Mouse (Mus musculus): ENCODE measurements around the gene Ccdc162. TPM values are rescaled to one million over a fixed set of nuclear protein-coding genes. Genes with fewer than 3 reads are reported as not detected.

Ccdc162 gene
- 4.6 and 5.1 TPM in 2 replicates for polyA plus RNA-seq (2012; rRNA removed)

- no peak for DNase-seq (ENCODE audit: low read depth)
These were observed at the start of gene Ccdc162 for GRCm38 (mm10) chr10:41716029-41716897. Ccdc162 (minus strand) TSS chr10:41716634.

- no peak for DNase-seq (ENCODE audit: low read depth)
These were observed 49.2 kb upstream of the Ccdc162 start for GRCm38 (mm10) chr10:41765586-41765985.

- DNase-seq (ENCODE audit: low read depth) = no peak
These were observed 47.4 kb upstream of the Ccdc162 start for GRCm38 (mm10) chr10:41763741-41764385.

DNA sequence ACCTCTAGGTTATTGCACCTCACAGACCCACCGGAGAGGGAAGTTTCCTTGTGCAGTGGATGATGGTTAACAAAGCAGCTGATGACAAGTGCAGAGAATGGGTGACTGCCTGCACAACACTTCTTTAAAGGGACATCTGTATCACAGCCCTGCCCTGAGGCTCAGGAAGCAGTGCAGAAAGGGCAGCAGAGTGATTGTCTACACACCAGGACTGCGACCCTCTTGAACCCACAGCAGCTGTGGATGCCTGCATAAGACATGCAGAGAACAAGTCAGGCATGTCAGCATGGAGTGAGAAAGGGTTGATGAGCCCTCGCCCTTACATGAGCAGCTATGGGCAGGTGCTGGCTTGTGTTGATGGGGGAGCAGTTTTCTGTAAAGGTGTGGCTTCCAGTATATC is 44.4 kb upstream of the Ccdc162 start:
- no peak for DNase-seq (ENCODE audit: low read depth)

DNA sequence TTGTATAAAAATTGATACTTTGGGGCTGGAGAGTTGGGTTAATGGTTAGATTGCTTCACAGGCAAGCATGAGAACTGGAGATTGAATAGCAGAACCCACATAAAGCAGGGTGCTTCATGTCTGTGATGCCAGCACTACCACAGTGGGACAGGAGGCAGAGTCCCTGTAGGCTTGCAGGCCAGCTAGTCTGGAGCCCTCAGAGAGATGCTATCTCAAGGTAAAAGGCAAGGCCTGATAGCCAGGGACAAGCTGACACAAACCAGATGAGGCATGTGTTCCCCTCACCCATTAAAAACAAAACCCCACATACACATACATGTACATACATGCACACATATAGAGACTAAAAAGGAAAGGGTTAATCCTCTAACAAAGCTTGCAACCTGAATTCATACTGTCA is 41.6 kb upstream of the Ccdc162 start:
- no peak for DNase-seq (ENCODE audit: low read depth)

DNA sequence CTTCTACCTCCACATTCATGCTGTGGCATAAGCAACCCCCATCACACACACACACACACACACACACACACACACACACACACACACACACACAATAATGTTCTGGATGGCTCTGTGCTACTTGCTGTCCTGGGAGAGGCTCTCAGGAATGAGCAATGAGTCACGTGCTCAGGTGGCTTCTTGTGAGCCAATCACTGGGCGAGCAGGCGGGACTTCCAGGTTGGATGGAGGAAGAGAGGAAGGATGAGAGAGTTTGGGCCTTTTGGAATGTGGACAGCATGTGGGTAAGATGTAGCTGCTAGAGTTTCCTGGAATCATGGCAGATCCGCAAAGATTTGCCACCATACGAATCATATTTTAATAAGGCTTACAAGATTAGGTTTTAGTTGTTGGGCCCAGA is 40.8 kb upstream of the Ccdc162 start:
- no peak for DNase-seq (ENCODE audit: low read depth)

GRCm38 (mm10) chr10:41751867-41752480 is 35.5 kb upstream of the Ccdc162 start:
- DNase-seq (ENCODE audit: low read depth) = no peak

GRCm38 (mm10) chr10:41749306-41749705 is 32.9 kb upstream of the Ccdc162 start:
- no peak for DNase-seq (ENCODE audit: low read depth)

DNA sequence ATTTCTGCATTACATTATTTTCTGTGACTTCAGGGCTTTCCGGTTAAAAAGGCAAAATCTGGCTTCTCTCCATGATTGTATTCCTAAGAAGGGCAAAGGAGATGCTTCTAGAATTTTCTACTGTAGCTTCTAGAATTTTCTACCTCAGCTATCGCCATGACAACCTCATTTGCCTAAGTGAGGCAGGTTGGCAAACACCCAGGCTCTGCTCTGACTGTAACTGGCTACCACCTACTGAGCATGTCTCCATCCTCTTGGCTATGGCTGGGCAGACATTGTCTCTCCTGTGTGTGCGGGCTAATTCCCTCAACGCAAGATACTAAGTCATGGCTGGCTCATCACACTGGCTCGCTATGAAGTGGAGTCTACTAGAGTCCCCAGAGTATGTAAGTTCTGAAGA is 30.1 kb upstream of the Ccdc162 start:
- no peak for DNase-seq (ENCODE audit: low read depth)

- no peak for DNase-seq (ENCODE audit: low read depth)
These were observed 27.6 kb upstream of the Ccdc162 start for GRCm38 (mm10) chr10:41744006-41744405.

DNA sequence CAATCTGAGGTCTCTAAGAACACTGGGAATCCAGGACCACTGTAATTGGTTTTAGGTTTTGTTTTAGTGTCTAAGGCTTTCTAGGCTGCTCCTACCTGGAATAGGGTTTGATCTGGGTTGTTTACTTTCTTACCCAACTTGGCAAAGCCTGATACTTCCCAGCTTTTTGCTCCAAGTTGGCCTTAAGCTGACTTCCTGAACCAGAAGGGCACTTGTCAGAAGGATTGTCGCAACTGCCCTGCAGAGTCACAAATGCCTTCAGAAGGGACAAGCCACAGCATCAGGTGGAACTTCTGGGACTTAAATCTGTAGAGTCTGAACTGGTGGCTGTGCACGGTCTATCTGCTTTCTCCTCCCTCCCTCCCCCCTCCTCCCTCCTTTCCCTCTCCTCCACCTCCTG is 23.8 kb upstream of the Ccdc162 start:
- DNase-seq (ENCODE audit: low read depth) = no peak

DNA sequence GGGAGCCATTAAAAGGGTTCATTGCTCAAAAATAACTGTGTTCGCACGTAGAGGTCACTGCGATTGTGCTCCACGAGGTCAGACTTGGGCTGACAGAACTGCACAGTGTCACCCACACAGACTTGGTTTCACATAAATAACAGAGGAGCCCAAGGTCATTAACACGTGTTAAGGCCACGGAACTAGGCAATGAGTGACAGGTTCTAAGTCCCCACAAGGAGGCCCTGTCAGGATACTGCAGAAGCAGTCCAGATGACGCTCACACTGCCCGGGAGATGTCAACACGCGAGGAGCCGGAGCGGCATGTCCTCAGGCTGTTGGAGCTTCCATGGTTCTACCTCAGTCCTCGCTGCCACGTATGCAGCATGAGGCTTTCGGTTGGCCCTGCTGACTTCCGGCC is 20.8 kb upstream of the Ccdc162 start:
- DNase-seq (ENCODE audit: low read depth) = no peak

DNA sequence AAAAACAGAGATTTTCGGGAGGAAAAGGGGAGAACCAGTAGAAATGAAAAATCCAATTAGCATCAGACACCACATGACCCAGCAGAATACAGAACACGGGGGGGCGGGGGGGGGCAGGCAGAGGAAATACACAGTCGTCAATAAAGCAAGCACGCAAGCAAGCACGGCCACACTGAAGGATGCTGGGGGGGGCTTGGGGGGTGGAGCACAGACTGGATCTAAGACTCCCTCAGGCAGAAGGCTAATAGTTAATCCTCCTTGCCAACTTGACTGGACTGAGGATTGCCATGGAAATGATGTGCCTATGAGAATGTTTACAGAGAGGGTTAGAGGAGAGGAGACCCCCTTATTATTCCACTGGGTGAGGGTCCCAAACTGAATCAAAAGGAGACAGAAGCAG is 19.0 kb upstream of the Ccdc162 start:
- DNase-seq (ENCODE audit: low read depth) = no peak

DNA sequence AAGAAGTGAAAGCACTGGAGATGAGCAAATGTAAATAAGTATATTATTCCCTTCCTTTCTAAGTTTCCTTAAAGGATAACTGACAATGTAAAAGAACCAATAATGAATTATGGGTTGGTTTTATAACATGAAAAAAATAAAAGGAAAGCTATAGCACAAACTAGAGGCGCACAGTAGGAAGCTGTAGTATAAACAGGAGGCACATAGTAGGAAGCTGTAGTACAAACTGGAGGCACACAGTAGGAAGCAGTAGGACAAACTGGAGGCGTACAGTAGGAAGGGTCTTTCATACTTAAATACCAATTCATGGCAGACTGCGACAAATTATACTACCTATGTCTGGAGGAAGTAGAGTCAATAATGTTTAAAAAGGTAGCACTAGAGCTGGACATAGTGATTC is 16.8 kb upstream of the Ccdc162 start:
- no peak for DNase-seq (ENCODE audit: low read depth)

GRCm38 (mm10) chr10:41731932-41732331 is 15.5 kb upstream of the Ccdc162 start:
- DNase-seq (ENCODE audit: low read depth) = no peak

GRCm38 (mm10) chr10:41730746-41731145 is 14.3 kb upstream of the Ccdc162 start:
- DNase-seq (ENCODE audit: low read depth) = peak; percentile 91

GRCm38 (mm10) chr10:41726215-41726614 is 9.8 kb upstream of the Ccdc162 start:
- DNase-seq (ENCODE audit: low read depth) = no peak

DNA sequence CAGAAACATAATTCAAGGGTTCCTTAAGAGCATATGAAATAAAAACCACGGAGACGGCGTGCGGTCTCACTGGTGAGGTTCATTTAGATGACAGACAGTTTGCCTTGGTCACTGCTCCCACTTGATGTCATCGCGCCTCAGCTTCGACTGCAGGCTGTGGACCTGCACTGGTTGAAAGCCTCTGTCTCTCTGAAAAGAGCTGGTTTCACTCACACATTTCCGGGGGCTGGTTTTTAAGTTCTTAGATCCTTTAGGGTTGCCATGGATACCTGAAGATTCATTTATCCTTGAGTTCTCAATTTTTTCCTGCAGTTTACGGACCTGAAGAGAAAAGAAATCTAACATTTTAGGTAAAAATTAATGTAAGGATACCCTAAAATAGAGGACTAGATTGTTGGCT is 3.2 kb upstream of the Ccdc162 start:
- DNase-seq (ENCODE audit: low read depth) = no peak

GRCm38 (mm10) chr10:41715557-41715956 is 877 bp downstream of the Ccdc162 start:
- DNase-seq (ENCODE audit: low read depth) = no peak

GRCm38 (mm10) chr10:41711467-41711866 is 5.0 kb downstream of the Ccdc162 start:
- DNase-seq (ENCODE audit: low read depth) = no peak

- DNase-seq (ENCODE audit: low read depth) = no peak
These were observed 5.7 kb downstream of the Ccdc162 start for GRCm38 (mm10) chr10:41710773-41711172.

GRCm38 (mm10) chr10:41709341-41709740 is 7.1 kb downstream of the Ccdc162 start:
- no peak for DNase-seq (ENCODE audit: low read depth)

- DNase-seq (ENCODE audit: low read depth) = no peak
These were observed 16.8 kb downstream of the Ccdc162 start for GRCm38 (mm10) chr10:41699669-41700068.
